Mouse (Mus musculus) lung, postnatal 25 days (tissue): ENCODE results near the gene Aoah.

ENCODE experiments used
- DNase-seq: peaks from one replicate; pipeline ENCODE4 v3.0.0; 2022; ENCODE audit warnings: low spot score

Gene Aoah

DNA sequence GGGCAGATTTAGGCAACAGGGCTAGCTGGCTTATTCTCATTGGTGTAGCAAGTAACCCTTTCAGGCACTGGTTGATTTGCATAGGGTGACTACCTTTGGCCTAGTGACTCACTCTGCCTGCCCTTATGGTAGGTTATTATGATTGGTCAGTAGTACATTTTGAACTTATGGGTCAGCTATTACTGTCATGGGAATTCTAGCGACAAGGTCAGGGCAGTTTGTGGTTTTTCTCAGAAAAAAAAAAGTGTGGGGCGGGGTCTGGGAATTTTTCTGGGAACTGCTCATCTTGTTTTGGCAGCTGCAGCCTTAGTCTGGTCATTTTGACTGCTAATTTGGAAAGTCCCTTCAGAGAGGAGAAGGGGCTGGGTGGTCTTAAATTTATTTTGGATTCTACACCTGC is 272.1 kb downstream of the Aoah start:
- no peak for DNase-seq

DNA sequence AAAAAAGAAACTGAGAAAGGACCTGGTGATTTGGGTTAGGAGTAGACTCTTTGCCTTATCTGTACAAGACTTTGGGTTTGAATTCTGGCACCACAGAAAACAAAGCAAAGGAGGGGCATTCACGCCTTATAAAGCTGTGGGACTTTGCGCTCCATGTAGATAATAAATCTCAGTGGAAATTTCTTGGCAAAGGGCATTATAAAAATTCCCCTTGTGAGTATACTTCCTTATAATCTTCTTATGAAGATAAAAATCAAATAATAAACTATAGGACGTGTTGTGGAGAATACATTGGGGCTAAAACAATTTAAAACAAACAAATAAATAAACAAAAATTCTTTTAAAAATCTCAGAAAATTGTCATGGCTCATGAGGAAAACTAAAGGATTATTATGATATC is 280.9 kb downstream of the Aoah start, which contains the start of gene Olfr1370:
Gene Olfr1370 (minus strand): TSS at position 101 of the 400 bp plus-strand sequence.
- DNase-seq, result no peak

DNA sequence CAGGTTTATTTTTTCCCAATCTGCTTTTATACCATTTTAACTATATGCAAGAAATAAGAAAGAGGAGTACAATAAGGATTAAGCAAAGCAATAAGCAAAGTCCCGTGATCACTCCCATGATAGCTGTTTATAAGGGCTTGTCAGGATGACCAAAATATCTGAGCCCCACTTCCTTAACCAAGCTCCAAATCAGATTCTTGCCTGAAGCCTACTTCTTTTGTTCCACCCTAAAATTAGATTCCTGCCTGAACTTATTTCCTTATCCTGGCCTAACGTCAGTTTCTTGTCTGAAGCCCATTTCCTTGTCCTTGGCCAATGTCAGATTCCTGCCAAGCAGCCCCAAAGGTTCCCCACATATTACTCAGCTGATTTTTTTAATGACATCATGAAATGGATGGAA is 288.8 kb downstream of the Aoah start:
- no peak for DNase-seq
